ENCODE assay signal across 8 mouse cellular contexts in the genomic region with DNA sequence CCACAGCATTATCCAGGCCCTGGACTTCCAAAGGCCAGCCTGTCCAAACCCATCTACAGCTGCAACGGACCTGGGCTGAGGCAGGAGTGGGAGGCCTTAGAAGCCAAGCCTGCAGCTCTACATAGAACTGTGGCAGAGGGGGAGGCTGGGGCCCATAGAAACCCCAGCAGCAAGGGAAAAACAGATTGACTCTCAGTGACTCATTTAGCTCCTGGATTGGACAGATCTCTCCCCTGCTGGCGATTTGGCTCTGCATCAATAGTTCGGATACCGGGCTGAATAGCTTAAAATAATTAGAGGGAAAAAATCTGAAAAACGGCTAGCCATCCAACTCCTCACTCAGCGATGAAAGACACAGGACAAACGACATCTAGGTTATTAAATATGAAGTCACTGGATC.
A peak's percentile ranks its signal among the peaks of the same experiment; 100 is the strongest.
DNase-seq lines count a peak whose midpoint lies in the region.

No protein-coding gene starts in this region.

- DNase-seq in left cerebral cortex, adult 18-20 months (ENCODE audit: low spot score in 2 of 2), result peak; percentile 23 to 38
- DNase-seq in left cerebral cortex, adult 11 months (ENCODE audit: low spot score), result no peak
- DNase-seq in frontal cortex, adult 2 months (ENCODE audit: extremely low spot score in 1 of 2, low spot score in 1 of 2), result peak; percentile 3 to 49
- peak; percentile 6 to 47 for DNase-seq in left cerebral cortex, adult 8-10 months (ENCODE audit: low spot score in 2 of 2)
- DNase-seq in telencephalon, adult 2 months (ENCODE audit: low read depth, low spot score), result peak; percentile 48
- DNase-seq in kidney, adult 11 months, result no peak
- DNase-seq in urinary bladder, postnatal 36 days (ENCODE audit: low spot score in 2 of 2), result no peak
- no peak for DNase-seq in embryo, embryonic 10 days (ENCODE audit: low spot score)

Comparison
In these comparisons a context has a peak if more than half of its experiments do, and no peak if none do; other contexts are left out.
1. DNase-seq: peak in left cerebral cortex, adult 18-20 months (2 of 2), frontal cortex, adult 2 months (2 of 2), left cerebral cortex, adult 8-10 months (2 of 2) and telencephalon, adult 2 months (single experiment); none in left cerebral cortex, adult 11 months (single experiment), kidney, adult 11 months (single experiment), urinary bladder, postnatal 36 days (0 of 2) and embryo, embryonic 10 days (single experiment).